Mouse (Mus musculus): Measurements from ENCODE around the gene Cox15. TPM values are rescaled to one million over a fixed set of nuclear protein-coding genes. Genes with fewer than 3 reads are reported as not detected.

Gene Cox15
- polyA plus RNA-seq, 1 experiment from 2014 or later, result 10.0 TPM

DNA sequence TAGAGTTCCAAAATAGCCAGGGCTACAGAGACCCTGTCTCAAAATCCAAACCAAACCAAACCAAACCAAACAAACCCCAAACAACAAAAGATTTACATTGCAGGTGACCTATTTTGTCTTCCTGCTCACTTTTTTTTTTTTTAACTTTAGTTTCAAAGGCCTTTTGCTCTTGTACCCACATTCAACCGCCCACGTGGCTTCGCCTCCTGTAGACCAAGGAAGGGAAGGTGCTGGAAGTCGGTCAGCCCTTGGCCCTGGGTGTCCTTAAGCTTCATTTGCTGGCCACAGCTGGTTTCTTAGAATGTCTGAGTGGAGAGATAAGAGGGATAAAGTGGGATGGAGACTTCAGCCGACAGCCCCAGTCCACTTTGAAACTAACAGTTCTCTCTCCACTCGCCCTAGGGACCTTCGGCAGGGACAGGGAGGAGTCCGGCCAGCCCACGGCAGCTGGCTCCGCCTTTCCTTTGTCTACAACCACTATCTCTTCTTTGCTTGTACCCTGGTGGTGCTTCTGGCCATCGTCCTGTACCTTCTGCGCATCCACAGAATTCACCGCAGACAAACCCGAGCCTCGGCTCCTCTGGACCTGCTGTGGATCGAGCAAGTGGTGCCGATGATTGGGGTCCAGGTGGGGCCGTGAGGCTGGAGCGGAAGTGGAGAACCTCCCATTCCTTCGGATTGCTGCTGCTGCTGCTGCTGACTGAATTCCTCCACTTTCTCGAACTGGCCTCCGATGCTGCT, 23.3 kb downstream of the Cox15 start:
- Histone ChIP-seq H3K4me3 (ENCODE audit: low read depth, low read length) (peak overlapping the region; percentile 27), H3K27ac (ENCODE audit: low read depth) (no peak overlapping the region; the same call in 1 of the 2 replicates)
- 36% methylated on average over 22 of the region's 22 CpGs for WGBS

GRCm38 (mm10) chr19:43726510-43727146, 26.2 kb downstream of the Cox15 start:
- Histone ChIP-seq H3K4me3 (ENCODE audit: low read depth, low read length) (no peak overlapping the region), H3K9ac (ENCODE audit: low read length) (no peak overlapping the region), H3K27me3 (replicated peaks; ENCODE audit: control insufficient read depth, insufficient read depth, low read length) (no peaks in the 10 kb centered on the region), H3K36me3 (ENCODE audit: control insufficient read depth, insufficient read depth, low read length) (peaks cover 77% of the 10 kb centered on the region), H3K4me2 (ENCODE audit: low read length) (no peak overlapping the region), H3K27ac (ENCODE audit: low read depth) (no peak overlapping the region), H3K9me3 (ENCODE audit: control insufficient read depth, low read length) (no peaks in the 10 kb centered on the region), H3K4me1 (replicated peaks; ENCODE audit: control insufficient read depth, insufficient read depth, low read length) (no peaks in the 10 kb centered on the region)
- no peak for DNase-seq (ENCODE audit: low spot score)
- WGBS, result 95% methylated on average over 15 of the region's 15 CpGs
- ATAC-seq (replicated peaks; ENCODE audit: low FRiP score, low TSS enrichment, low read depth), result no peak

More for the DNA sequence above, 23.3 kb downstream of the Cox15 start:
- Histone ChIP-seq H3K27me3 (replicated peaks; ENCODE audit: control insufficient read depth, insufficient read depth, low read length) (no peaks in the 10 kb centered on the region), H3K9me3 (ENCODE audit: control insufficient read depth, low read length) (no peaks in the 10 kb centered on the region), H3K4me1 (replicated peaks; ENCODE audit: control insufficient read depth, insufficient read depth, low read length) (no peaks in the 10 kb centered on the region), H3K9ac (ENCODE audit: low read length) (peak overlapping the region; percentile 43; the same call in 1 of the 2 replicates), H3K36me3 (ENCODE audit: control insufficient read depth, insufficient read depth, low read length) (peaks cover 56% of the 10 kb centered on the region), H3K4me2 (ENCODE audit: low read length) (peak overlapping the region; percentile 47)
- ATAC-seq (replicated peaks; ENCODE audit: low FRiP score, low TSS enrichment, low read depth), result no peak
- DNase-seq (ENCODE audit: low spot score), result peak; percentile 68

GRCm38 (mm10) chr19:43724821-43725220, 28.0 kb downstream of the Cox15 start:
- Histone ChIP-seq H3K9ac (ENCODE audit: low read length) (no peak overlapping the region), H3K4me3 (ENCODE audit: low read depth, low read length) (no peak overlapping the region), H3K4me1 (replicated peaks; ENCODE audit: control insufficient read depth, insufficient read depth, low read length) (no peaks in the 10 kb centered on the region), H3K27ac (ENCODE audit: low read depth) (no peak overlapping the region), H3K27me3 (replicated peaks; ENCODE audit: control insufficient read depth, insufficient read depth, low read length) (no peaks in the 10 kb centered on the region), H3K4me2 (ENCODE audit: low read length) (no peak overlapping the region), H3K36me3 (ENCODE audit: control insufficient read depth, insufficient read depth, low read length) (peaks cover 89% of the 10 kb centered on the region), H3K9me3 (ENCODE audit: control insufficient read depth, low read length) (no peaks in the 10 kb centered on the region)
- DNase-seq (ENCODE audit: low spot score) (no peak), ATAC-seq (replicated peaks; ENCODE audit: low FRiP score, low TSS enrichment, low read depth) (no peak)
- 86% methylated on average over 7 of the region's 7 CpGs for WGBS

GRCm38 (mm10) chr19:43724194-43724593, 28.6 kb downstream of the Cox15 start:
- Histone ChIP-seq H3K9ac (ENCODE audit: low read length) (no peak overlapping the region), H3K4me2 (ENCODE audit: low read length) (no peak overlapping the region), H3K9me3 (ENCODE audit: control insufficient read depth, low read length) (no peaks in the 10 kb centered on the region), H3K4me1 (replicated peaks; ENCODE audit: control insufficient read depth, insufficient read depth, low read length) (no peaks in the 10 kb centered on the region), H3K36me3 (ENCODE audit: control insufficient read depth, insufficient read depth, low read length) (peaks cover 93% of the 10 kb centered on the region), H3K27me3 (replicated peaks; ENCODE audit: control insufficient read depth, insufficient read depth, low read length) (no peaks in the 10 kb centered on the region), H3K27ac (ENCODE audit: low read depth) (no peak overlapping the region), H3K4me3 (ENCODE audit: low read depth, low read length) (no peak overlapping the region)
- DNase-seq (ENCODE audit: low spot score) (no peak), ATAC-seq (replicated peaks; ENCODE audit: low FRiP score, low TSS enrichment, low read depth) (no peak)
- 93% methylated on average over 20 of the region's 20 CpGs for WGBS

- no peak overlapping the region for H3K4me2 ChIP-seq (ENCODE audit: low read length)
- no peak overlapping the region for H3K4me3 ChIP-seq (ENCODE audit: low read depth, low read length)
- H3K4me1 ChIP-seq (replicated peaks; ENCODE audit: control insufficient read depth, insufficient read depth, low read length), result no peaks in the 10 kb centered on the region
- no peak for DNase-seq (ENCODE audit: low spot score)
- ATAC-seq (replicated peaks; ENCODE audit: low FRiP score, low TSS enrichment, low read depth), result no peak
- H3K36me3 ChIP-seq (ENCODE audit: control insufficient read depth, insufficient read depth, low read length), result peaks cover 93% of the 10 kb centered on the region
- H3K9ac ChIP-seq (ENCODE audit: low read length), result no peak overlapping the region
- no peaks in the 10 kb centered on the region for H3K27me3 ChIP-seq (replicated peaks; ENCODE audit: control insufficient read depth, insufficient read depth, low read length)
- 80% methylated on average over 10 of the region's 10 CpGs for WGBS
- H3K9me3 ChIP-seq (ENCODE audit: control insufficient read depth, low read length), result no peaks in the 10 kb centered on the region
- no peak overlapping the region for H3K27ac ChIP-seq (ENCODE audit: low read depth)
Observed at GRCm38 (mm10) chr19:43723501-43723900, 29.3 kb downstream of the Cox15 start.

GRCm38 (mm10) chr19:43722891-43723290, 29.9 kb downstream of the Cox15 start:
- no peaks in the 10 kb centered on the region for H3K4me1 ChIP-seq (replicated peaks; ENCODE audit: control insufficient read depth, insufficient read depth, low read length)
- H3K4me3 ChIP-seq (ENCODE audit: low read depth, low read length), result no peak overlapping the region
- no peaks in the 10 kb centered on the region for H3K9me3 ChIP-seq (ENCODE audit: control insufficient read depth, low read length)
- no peak for DNase-seq (ENCODE audit: low spot score)
- no peaks in the 10 kb centered on the region for H3K27me3 ChIP-seq (replicated peaks; ENCODE audit: control insufficient read depth, insufficient read depth, low read length)
- H3K9ac ChIP-seq (ENCODE audit: low read length), result no peak overlapping the region
- H3K36me3 ChIP-seq (ENCODE audit: control insufficient read depth, insufficient read depth, low read length), result peaks cover 93% of the 10 kb centered on the region
- no peak overlapping the region for H3K4me2 ChIP-seq (ENCODE audit: low read length)
- WGBS, result 89% methylated on average over 8 of the region's 8 CpGs
- no peak overlapping the region for H3K27ac ChIP-seq (ENCODE audit: low read depth)
- no peak for ATAC-seq (replicated peaks; ENCODE audit: low FRiP score, low TSS enrichment, low read depth)

GRCm38 (mm10) chr19:43720061-43720460, 32.7 kb downstream of the Cox15 start:
- no peak for ATAC-seq (replicated peaks; ENCODE audit: low FRiP score, low TSS enrichment, low read depth)
- Histone ChIP-seq H3K4me1 (replicated peaks; ENCODE audit: control insufficient read depth, insufficient read depth, low read length) (no peaks in the 10 kb centered on the region), H3K9me3 (ENCODE audit: control insufficient read depth, low read length) (no peaks in the 10 kb centered on the region), H3K27ac (ENCODE audit: low read depth) (no peak overlapping the region), H3K36me3 (ENCODE audit: control insufficient read depth, insufficient read depth, low read length) (peaks cover 79% of the 10 kb centered on the region), H3K4me2 (ENCODE audit: low read length) (no peak overlapping the region), H3K27me3 (replicated peaks; ENCODE audit: control insufficient read depth, insufficient read depth, low read length) (no peaks in the 10 kb centered on the region), H3K4me3 (ENCODE audit: low read depth, low read length) (no peak overlapping the region), H3K9ac (ENCODE audit: low read length) (no peak overlapping the region)
- no peak for DNase-seq (ENCODE audit: low spot score)
- WGBS, result 95% methylated on average over 11 of the region's 11 CpGs

GRCm38 (mm10) chr19:43711971-43712370, 40.8 kb downstream of the Cox15 start:
- Histone ChIP-seq H3K4me3 (ENCODE audit: low read depth, low read length) (no peak overlapping the region), H3K9ac (ENCODE audit: low read length) (no peak overlapping the region), H3K27me3 (replicated peaks; ENCODE audit: control insufficient read depth, insufficient read depth, low read length) (no peaks in the 10 kb centered on the region), H3K9me3 (ENCODE audit: control insufficient read depth, low read length) (no peaks in the 10 kb centered on the region), H3K4me1 (replicated peaks; ENCODE audit: control insufficient read depth, insufficient read depth, low read length) (no peaks in the 10 kb centered on the region), H3K4me2 (ENCODE audit: low read length) (no peak overlapping the region), H3K27ac (ENCODE audit: low read depth) (no peak overlapping the region), H3K36me3 (ENCODE audit: control insufficient read depth, insufficient read depth, low read length) (peaks cover 35% of the 10 kb centered on the region)
- ATAC-seq (replicated peaks; ENCODE audit: low FRiP score, low TSS enrichment, low read depth) (0 out of 2 replicates have a peak, but pooled peaks have one; percentile 37), DNase-seq (ENCODE audit: low spot score) (no peak)
- WGBS, result 80% methylated on average over 5 of the region's 5 CpGs
